Mouse (Mus musculus): ENCODE measurements around the gene Kdm4b. TPM values are rescaled to one million over a fixed set of nuclear protein-coding genes. Genes with fewer than 3 reads are reported as not detected.

Gene Kdm4b
- total RNA-seq, 2 experiments from 2014 or later, result 38.9 to 40.5 TPM

- no peak for DNase-seq
Measured at GRCm38 (mm10) chr17:56300186-56300585, 25.7 kb upstream of the Kdm4b start, which contains the start of gene Arrdc5. Gene Arrdc5, minus strand, starts transcription at chr17:56300286.

- DNase-seq, result peak; percentile 49
Measured at GRCm38 (mm10) chr17:56302363-56302996, 23.4 kb upstream of the Kdm4b start.

GRCm38 (mm10) chr17:56303160-56303846 is 22.6 kb upstream of the Kdm4b start, which contains the start of gene Uhrf1:
Gene Uhrf1, plus strand, starts transcription at chr17:56303321.
- peak; percentile 89 for DNase-seq

- DNase-seq, result peak; percentile 98
Measured at GRCm38 (mm10) chr17:56303847-56304586, 21.8 kb upstream of the Kdm4b start.

GRCm38 (mm10) chr17:56304718-56305117 is 21.1 kb upstream of the Kdm4b start:
- DNase-seq, result no peak

GRCm38 (mm10) chr17:56305156-56305555 is 20.7 kb upstream of the Kdm4b start:
- DNase-seq, result no peak

GRCm38 (mm10) chr17:56305826-56306225 is 20.0 kb upstream of the Kdm4b start:
- DNase-seq, result peak; percentile 60

GRCm38 (mm10) chr17:56308088-56308487 is 17.8 kb upstream of the Kdm4b start:
- DNase-seq, result no peak

- DNase-seq, result no peak
Measured at GRCm38 (mm10) chr17:56309191-56309945, 16.5 kb upstream of the Kdm4b start.

GRCm38 (mm10) chr17:56324419-56324818 is 1.4 kb upstream of the Kdm4b start:
- no peak for DNase-seq

- no peak for DNase-seq
Measured at GRCm38 (mm10) chr17:56326153-56327147, 588 bp downstream of the Kdm4b start.

- no peak for DNase-seq
Measured at GRCm38 (mm10) chr17:56329267-56329666, 3.4 kb downstream of the Kdm4b start.

GRCm38 (mm10) chr17:56330345-56330744 is 4.5 kb downstream of the Kdm4b start:
- DNase-seq, result no peak

- DNase-seq, result no peak
Measured at GRCm38 (mm10) chr17:56331256-56331655, 5.4 kb downstream of the Kdm4b start.

- no peak for DNase-seq
Measured at GRCm38 (mm10) chr17:56332987-56333386, 7.1 kb downstream of the Kdm4b start.

GRCm38 (mm10) chr17:56337190-56337589 is 11.3 kb downstream of the Kdm4b start:
- DNase-seq, result peak; percentile 82

GRCm38 (mm10) chr17:56337791-56338190 is 11.9 kb downstream of the Kdm4b start:
- DNase-seq, result no peak

- DNase-seq, result peak; percentile 60
Measured at GRCm38 (mm10) chr17:56338909-56339308, 13.0 kb downstream of the Kdm4b start.

- no peak for DNase-seq
Measured at GRCm38 (mm10) chr17:56340717-56341116, 14.9 kb downstream of the Kdm4b start.

GRCm38 (mm10) chr17:56343466-56343865 is 17.6 kb downstream of the Kdm4b start:
- no peak for DNase-seq

- no peak for DNase-seq
Measured at GRCm38 (mm10) chr17:56345364-56345763, 19.5 kb downstream of the Kdm4b start.

Data from heart, postnatal 4 days (tissue).